Mouse (Mus musculus): ENCODE measurements around the gene Cilp. TPM values are rescaled to one million over a fixed set of nuclear protein-coding genes. Genes with fewer than 3 reads are reported as not detected.
"Not testable (repeated sequence)": the region's sequence is repeated elsewhere in the genome, so short reads cannot be mapped to it uniquely, and the experiment has no call there.

The Cilp gene
- total RNA-seq (2021): not detected

- no peak for DNase-seq (ENCODE audit: low spot score in 2 of 2)
- intact Hi-C loops (cut with DNase I): no loop called here
Observed at GRCm38 (mm10) chr9:65264959-65265358, at the start of gene Cilp. Cilp (plus strand) TSS chr9:65265180.

- intact Hi-C loops (cut with DNase I): loop anchor here (2.0 kb wide), 1 partner anchor 17 kb away; no protein-coding TSS in a partner anchor
- no peak for DNase-seq (ENCODE audit: low spot score in 2 of 2)
Observed at GRCm38 (mm10) chr9:65215494-65216126, 49.4 kb upstream of the Cilp start.

DNA sequence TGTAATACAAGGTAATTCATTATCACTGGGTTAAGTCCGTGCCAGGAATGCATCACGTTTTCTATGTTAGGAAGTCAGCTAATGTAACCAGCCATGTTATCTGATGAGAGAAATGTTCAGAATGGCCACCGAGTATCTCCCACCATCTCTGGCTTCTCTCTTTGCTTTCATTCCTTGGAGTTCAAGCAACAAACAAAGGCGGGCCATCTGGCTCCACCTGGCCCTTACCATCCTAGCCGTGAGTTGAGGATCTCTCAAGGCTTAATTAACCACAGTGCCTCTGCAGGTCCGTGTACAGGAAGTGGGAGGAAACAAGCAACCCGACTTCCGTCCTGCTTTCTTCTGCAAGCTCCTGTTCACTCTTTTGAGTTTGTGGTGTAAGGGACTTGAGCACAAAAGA, 48.0 kb upstream of the Cilp start:
- intact Hi-C loops (cut with DNase I): no loop called here
- no peak for DNase-seq (ENCODE audit: low spot score in 2 of 2)

DNA sequence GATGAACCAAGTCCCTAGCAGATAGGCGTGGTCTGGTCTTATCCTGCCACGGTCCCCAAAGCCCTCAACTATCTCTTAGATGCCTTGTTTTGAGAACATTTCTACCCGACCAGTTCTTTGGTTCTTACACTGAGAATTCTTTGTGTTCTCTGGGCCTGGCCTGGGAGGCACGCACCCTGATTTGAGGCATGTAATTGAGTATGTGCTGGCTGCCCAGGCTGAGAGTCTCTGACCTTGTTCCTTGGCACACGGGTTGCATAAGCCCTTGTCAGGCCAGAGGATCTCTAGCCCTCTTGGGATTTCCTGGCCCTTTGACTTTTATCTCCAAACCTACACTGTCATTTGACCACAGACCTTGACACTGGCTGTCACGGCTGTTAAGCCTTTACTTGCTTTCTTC, 47.3 kb upstream of the Cilp start:
- intact Hi-C loops (cut with DNase I): no loop called here
- DNase-seq (ENCODE audit: low spot score in 2 of 2): no peak

DNA sequence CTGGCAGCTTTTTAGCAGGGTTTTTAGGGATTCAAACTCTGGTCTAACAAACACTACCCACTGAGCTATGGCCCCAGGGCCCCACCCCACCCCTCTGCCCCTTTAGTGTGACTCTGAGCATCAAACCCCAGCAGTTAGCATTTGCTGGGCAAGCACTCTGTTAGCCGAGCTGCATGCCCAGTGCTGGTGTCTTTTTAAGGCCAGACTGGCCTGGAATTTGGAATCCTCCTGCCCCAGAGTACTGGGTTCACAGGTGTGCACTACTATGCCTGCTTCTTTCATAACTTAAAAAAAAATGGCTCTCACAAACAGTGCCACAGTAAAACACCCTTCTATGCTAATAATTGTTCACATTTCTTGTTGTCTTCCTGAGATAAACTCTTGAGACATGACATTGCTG, 46.1 kb upstream of the Cilp start:
- intact Hi-C loops (cut with DNase I): no loop called here
- DNase-seq (ENCODE audit: low spot score in 2 of 2): no peak

DNA sequence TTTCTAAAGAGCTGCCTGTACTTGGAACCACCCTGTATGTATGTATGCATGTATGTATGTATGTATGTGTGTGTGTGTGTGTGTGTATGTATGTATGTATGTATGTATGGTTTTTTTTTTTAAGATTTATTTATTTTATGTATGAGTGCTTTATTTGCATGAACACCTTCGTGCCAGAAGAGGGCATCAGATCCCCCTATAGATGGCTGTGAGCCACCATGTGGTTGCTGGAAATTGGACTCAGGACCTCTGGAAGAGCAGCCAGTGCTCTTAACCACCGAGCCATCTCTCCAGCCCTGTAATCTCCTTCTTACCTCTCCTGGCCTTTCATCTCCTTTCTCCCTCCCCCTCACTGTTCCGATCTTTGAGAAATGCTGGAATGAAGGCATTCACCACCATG, 44.6 kb upstream of the Cilp start:
- intact Hi-C loops (cut with DNase I); DNase-seq (ENCODE audit: low spot score in 2 of 2): not testable (repeated sequence)

DNA sequence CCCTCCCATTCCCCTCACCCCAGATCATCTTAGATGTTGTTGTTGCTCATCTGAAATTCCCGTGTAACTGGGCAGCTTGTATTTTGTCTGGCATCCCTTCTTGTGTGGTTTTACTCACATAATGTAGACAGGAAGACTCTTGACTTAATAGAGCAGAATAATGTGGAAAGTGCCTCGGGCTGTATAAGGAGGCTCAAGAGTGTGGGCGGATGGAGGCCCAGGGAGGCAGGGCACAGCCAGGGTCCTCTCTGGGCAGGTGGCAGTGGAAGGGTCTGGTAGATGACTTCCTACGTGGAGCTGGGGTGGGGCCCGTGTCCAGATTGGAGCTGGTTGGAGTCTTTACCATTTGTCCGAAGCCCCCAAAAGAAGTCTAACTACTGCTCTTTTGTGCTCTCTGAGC, 41.1 kb upstream of the Cilp start:
- intact Hi-C loops (cut with DNase I): loop anchor here (2.0 kb wide), 1 partner anchor 59 kb away; no protein-coding TSS in a partner anchor

GRCm38 (mm10) chr9:65225795-65226194, 39.2 kb upstream of the Cilp start:
- intact Hi-C loops (cut with DNase I): loop anchor here (2.0 kb wide), 1 partner anchor 57 kb away; no protein-coding TSS in a partner anchor

More for the DNA sequence above, 41.1 kb upstream of the Cilp start:
- DNase-seq (ENCODE audit: low spot score in 2 of 2): no peak

DNA sequence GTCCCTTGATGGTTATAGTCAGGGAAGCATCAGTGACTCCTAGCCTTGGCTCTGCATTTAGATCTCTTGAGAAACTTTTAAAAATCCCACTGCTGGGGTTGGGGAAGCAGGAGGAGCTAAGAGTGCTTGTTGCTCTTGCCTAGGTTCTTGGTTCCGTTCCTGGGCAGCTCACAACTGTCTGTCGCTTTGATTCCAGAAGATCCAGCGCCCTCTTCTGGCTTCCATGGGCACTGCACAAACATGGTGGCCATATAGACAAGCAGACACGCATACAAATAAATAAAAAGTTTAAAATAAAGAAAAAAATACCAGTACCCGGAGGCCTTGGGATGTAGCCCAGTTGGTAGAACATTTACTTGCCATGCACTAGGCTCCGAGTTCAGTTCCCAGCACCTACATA, 34.7 kb upstream of the Cilp start:
- no peak for DNase-seq (ENCODE audit: low spot score in 2 of 2)
- intact Hi-C loops (cut with DNase I): no loop called here

More at GRCm38 (mm10) chr9:65225795-65226194, 39.2 kb upstream of the Cilp start:
- no peak for DNase-seq (ENCODE audit: low spot score in 2 of 2)

- DNase-seq (ENCODE audit: low spot score in 2 of 2): no peak
Observed at GRCm38 (mm10) chr9:65231284-65231683, 33.7 kb upstream of the Cilp start.

DNA sequence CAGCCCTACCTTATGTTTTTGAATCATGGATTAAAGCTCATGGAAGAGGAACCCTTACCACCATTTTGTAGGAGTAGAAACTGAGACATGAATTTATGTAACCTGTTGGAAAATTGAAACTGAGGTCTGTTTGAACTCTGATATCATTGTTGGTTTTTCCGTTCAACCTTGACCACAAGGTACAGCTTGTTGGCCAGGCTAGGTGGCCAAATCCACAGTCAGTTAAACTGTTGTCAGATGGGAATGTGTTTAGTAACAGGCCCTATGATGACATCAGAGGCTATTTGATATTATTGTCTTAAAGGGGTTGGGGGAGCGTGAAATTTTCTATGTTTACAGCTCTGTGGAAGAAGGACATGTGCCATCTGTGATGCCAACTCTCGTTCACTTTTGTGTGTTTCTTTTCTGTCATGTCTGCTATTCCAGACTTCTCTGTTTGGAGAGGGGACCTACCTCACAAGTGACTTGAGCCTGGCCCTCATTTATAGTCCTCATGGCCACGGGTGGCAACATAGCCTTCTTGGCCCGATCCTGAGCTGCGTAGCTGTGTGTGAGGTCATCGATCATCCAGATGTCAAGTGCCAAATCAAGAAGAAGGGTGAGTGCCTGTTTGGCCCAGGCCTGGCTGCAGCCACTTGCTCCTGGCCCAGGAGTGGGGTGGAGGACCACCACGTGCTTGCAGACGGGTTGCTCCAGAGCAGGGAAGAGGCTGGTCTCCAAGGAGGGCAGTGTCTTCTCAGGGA, 31.6 kb upstream of the Cilp start:
- intact Hi-C loops (cut with DNase I): no loop called here
- no peak for DNase-seq (ENCODE audit: low spot score in 2 of 2)

More at GRCm38 (mm10) chr9:65231284-65231683, 33.7 kb upstream of the Cilp start:
- intact Hi-C loops (cut with DNase I): no loop called here

- intact Hi-C loops (cut with DNase I): no loop called here
- no peak for DNase-seq (ENCODE audit: low spot score in 2 of 2)
Observed at GRCm38 (mm10) chr9:65234734-65235133, 30.2 kb upstream of the Cilp start.

GRCm38 (mm10) chr9:65235601-65236000, 29.4 kb upstream of the Cilp start:
- DNase-seq (ENCODE audit: low spot score in 2 of 2): no peak
- intact Hi-C loops (cut with DNase I): no loop called here

GRCm38 (mm10) chr9:65237616-65238015, 27.4 kb upstream of the Cilp start:
- no peak for DNase-seq (ENCODE audit: low spot score in 2 of 2)
- intact Hi-C loops (cut with DNase I): no loop called here

DNA sequence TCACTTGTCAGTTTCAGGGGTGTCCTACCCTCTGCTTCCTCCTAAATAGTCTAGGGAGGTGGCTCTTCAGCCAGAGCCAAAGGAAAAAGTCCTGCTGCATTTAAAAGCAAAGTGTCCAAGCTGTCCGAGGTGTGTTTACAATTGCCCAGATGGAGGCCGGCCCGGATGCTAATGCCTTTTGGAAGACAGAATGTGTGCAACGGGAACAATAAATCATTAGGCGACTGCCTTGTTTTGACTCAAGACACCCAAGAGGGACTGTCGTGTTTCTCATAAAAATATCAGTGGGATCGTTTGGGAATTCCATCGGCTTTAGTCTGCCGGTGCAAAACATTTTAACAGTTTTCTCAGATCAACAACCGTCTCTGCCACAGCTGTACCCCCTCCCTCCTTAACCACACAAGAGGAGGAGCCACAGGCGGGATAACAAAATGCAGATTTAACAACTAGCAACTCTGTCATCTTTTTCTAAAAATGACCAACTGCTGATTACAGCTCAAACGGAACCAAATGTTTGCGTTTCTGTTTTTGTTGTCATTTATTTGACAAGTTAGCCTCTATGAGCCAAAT, 26.7 kb upstream of the Cilp start:
- DNase-seq (ENCODE audit: low spot score in 2 of 2): no peak
- intact Hi-C loops (cut with DNase I): no loop called here

DNA sequence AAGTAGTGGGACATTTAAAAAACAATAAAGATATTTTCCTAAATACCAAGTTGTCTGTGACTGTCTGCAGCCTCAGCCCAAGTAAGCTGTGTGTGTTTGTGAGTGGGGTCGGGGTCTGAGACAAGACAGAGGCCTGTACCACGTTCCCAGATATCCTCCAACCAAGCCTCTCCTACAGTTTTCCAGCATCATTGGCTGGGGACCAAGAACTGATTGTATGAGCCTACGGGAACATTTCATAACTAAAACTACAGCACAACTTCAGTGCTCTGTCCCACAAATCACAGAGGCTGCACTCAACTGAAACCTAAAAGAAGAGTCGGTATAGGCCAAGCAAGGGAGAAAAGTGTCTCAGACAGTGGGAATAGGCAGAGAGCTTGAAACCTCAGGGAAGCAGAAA, 25.8 kb upstream of the Cilp start:
- intact Hi-C loops (cut with DNase I): no loop called here
- no peak for DNase-seq (ENCODE audit: low spot score in 2 of 2)

DNA sequence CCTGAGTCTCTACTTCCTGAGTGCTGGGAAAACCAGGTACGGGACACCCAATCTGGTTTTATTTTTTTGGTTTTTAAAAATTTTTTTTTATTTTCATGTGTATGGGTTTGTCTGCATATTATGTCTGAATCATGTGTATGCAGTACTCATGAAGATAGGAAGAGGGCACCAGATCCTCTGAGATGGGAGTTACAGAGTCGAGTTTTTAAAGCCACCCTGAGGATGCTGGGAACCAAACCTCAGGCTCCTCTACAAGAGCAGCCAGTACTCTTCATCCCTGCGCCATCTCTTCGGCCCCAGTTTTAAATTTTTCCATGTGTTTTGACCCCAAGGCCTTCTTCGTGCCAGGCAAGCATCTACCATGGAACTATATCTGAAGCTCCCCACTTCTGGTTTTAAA, 25.2 kb upstream of the Cilp start:
- DNase-seq (ENCODE audit: low spot score in 2 of 2): no peak
- intact Hi-C loops (cut with DNase I): no loop called here

- DNase-seq (ENCODE audit: low spot score in 2 of 2): no peak
- intact Hi-C loops (cut with DNase I): no loop called here
Observed at GRCm38 (mm10) chr9:65240587-65240986, 24.4 kb upstream of the Cilp start.

GRCm38 (mm10) chr9:65241973-65242372, 23.0 kb upstream of the Cilp start:
- DNase-seq (ENCODE audit: low spot score in 2 of 2): no peak
- intact Hi-C loops (cut with DNase I): no loop called here

DNA sequence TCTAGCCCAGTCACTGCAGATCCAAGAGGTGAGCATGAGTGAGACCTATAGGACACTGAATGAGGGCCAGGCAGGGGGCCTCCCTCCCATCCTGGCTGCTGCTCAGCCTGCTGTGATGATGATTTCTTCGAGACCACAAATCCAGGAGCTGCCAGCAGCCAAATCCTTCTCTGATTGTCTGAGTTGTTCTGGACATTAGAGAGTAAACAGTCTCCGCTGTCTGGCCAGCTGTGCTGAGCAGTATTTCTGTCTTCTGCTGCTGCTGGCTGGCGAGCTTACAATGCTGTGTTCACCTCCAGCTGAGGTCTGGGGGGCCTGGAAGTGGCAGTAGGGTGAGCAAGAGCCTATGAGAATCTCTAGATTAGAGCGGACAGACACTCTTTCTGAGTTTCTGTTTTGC, 21.7 kb upstream of the Cilp start:
- DNase-seq (ENCODE audit: low spot score in 2 of 2): no peak
- intact Hi-C loops (cut with DNase I): no loop called here
